Mouse (Mus musculus) thymus, adult 2 months (tissue): ENCODE results near the gene Mgmt.

Source experiments
- CTCF ChIP-seq: fragments of 200-500 bp; IDR thresholded peaks from 2 replicates; pipeline ENCODE4 v1.5.1; 2012; ENCODE audit warnings: mild to moderate bottlenecking, control low read depth, low read length, moderate library complexity, borderline replicate concordance; ENCODE audit not compliant: control insufficient read depth, poor library complexity, insufficient read depth; ENCODE audit errors: extremely low read depth
- POLR2A ChIP-seq: fragments of 200-500 bp; IDR thresholded peaks from 2 replicates; pipeline ENCODE4 v1.6.1; 2012; ENCODE audit warnings: mild to moderate bottlenecking, low read length, control low read depth, moderate library complexity; ENCODE audit not compliant: control insufficient read depth, poor library complexity, insufficient read depth; ENCODE audit errors: extremely low read depth

DNA sequence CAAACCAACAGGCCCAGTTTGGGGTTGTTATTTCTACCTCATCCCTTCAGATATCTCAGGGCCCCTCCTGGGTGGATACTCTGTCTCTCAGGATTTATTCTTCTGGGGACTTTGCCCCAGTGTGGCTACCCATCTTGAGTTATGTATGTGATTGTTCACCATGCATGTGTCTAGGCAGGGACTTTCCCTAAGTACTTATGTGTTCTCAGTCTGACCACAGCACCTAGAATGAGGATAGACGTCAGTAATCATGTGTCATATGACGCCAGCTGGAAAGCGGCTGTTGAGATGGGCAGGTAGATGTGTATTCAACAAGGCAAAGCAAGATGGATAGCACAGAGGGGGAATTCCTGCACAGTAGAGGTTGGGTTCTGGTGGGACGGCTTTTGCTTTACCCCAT lies 217.7 kb downstream of the Mgmt start:
- TF ChIP-seq POLR2A: no peak
- no peak for TF ChIP-seq CTCF
